In the genomic region with DNA sequence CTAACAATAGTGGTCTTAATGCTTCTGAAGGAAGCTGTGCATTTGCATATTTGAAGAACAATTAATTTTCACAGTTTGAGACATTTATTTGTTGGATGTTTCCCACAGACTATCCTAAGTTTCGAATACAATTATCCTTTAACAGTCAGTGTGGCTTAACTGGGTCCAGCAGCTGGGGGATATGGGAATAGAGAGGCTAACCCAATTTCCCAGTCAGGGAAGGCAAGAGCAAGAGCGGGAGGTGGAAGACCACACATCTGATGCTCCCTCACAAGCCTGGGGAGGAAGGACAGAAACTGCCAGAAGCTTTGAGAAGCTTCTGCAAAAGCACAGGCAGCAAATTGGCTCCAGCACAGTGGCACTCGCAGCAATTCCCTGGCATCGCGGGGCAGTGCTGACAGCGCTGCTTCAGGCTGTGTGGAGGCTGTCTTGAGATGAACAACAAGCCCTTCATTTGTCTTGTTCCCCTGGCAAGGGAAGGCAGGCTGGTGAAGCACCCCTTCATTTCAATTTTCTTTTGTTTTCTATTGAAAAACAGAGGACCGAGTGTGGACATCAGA, we compare ENCODE assay signal across 10 mouse cellular contexts.
DNase-seq lines count a peak whose midpoint lies in the region; ATAC-seq and TF ChIP-seq lines count a peak whose summit lies in the region.
"Had no signal": no experiment of that assay in that cellular context is flagged by ENCODE, and none has a peak within 500 bp of the region (broad histone marks: within the 10 kb centered on the region; RNA-seq: fewer than 3 reads in every experiment).

No protein-coding gene starts in this region.

- TF ChIP-seq EP300 in stomach, postnatal 0 days (optimal IDR thresholded peaks at IDR 0.05), result no peak

- 0 out of 2 replicates have a peak overlapping the region, but pooled peaks have one; percentile 15 for H3K27ac ChIP-seq in forebrain, embryonic 10.5 days
- H3K27ac ChIP-seq in forebrain, embryonic 12.5 days, result no peak overlapping the region
- H3K27ac ChIP-seq in layer of hippocampus, adult 2 months, result no peak overlapping the region
- no peak overlapping the region for H3K27ac ChIP-seq in midbrain, postnatal 0 days (ENCODE audit: low read depth, low read length)
- H3K27ac ChIP-seq in stomach, postnatal 0 days (replicated peaks), result no peak overlapping the region

- H3K9me3 ChIP-seq in forebrain, embryonic 10.5 days, result no peaks in the 10 kb centered on the region
- 0 out of 2 replicates have a peak, but pooled peaks cover 3% of the 10 kb centered on the region for H3K9me3 ChIP-seq in forebrain, embryonic 12.5 days
- H3K9me3 ChIP-seq in midbrain, postnatal 0 days (ENCODE audit: low read length), result no peaks in the 10 kb centered on the region
- H3K9me3 ChIP-seq in stomach, postnatal 0 days (ENCODE audit: control insufficient read depth, low read length), result no peaks in the 10 kb centered on the region

- H3K4me2 ChIP-seq in forebrain, embryonic 12.5 days, result no peak overlapping the region
- H3K4me2 ChIP-seq in midbrain, postnatal 0 days (ENCODE audit: low read depth, low read length, poor library complexity, severe bottlenecking), result no peak overlapping the region
- H3K4me2 ChIP-seq in stomach, postnatal 0 days (replicated peaks; ENCODE audit: low read depth), result no peak overlapping the region
- H3K4me2 ChIP-seq: heart, embryonic 11.5 days had no signal

- peaks cover 5% of the 10 kb centered on the region; the same call in 1 of the 2 replicates for H3K4me1 ChIP-seq in forebrain, embryonic 10.5 days
- 0 out of 2 replicates have a peak, but pooled peaks cover 3% of the 10 kb centered on the region for H3K4me1 ChIP-seq in forebrain, embryonic 12.5 days
- 0 out of 2 replicates have a peak, but pooled peaks cover 5% of the 10 kb centered on the region for H3K4me1 ChIP-seq in midbrain, postnatal 0 days (ENCODE audit: insufficient read depth, low read length)
- H3K4me1 ChIP-seq in stomach, postnatal 0 days (replicated peaks; ENCODE audit: control insufficient read depth, insufficient read depth), result no peaks in the 10 kb centered on the region

- TF ChIP-seq CTCF in layer of hippocampus, adult 2 months (conservative IDR thresholded peaks at IDR 0.05), result no peak
- 0 out of 2 replicates have a peak, but pooled peaks have one; percentile 9 for TF ChIP-seq CTCF in midbrain, postnatal 0 days (IDR thresholded peaks at IDR 0.05)
- TF ChIP-seq CTCF in stomach, postnatal 0 days (IDR thresholded peaks at IDR 0.05; ENCODE audit: low read depth), result no peak

- H3K27me3 ChIP-seq in forebrain, embryonic 10.5 days (ENCODE audit: poor library complexity, severe bottlenecking), result no peaks in the 10 kb centered on the region
- H3K27me3 ChIP-seq in forebrain, embryonic 12.5 days, result no peaks in the 10 kb centered on the region
- no peaks in the 10 kb centered on the region for H3K27me3 ChIP-seq in midbrain, postnatal 0 days (ENCODE audit: insufficient read depth, low read length)
- H3K27me3 ChIP-seq in stomach, postnatal 0 days (ENCODE audit: control insufficient read depth, insufficient read depth, low read length), result no peaks in the 10 kb centered on the region

- H3K9ac ChIP-seq in forebrain, embryonic 12.5 days, result no peak overlapping the region
- no peak overlapping the region for H3K9ac ChIP-seq in midbrain, postnatal 0 days (replicated peaks; ENCODE audit: low read length, poor library complexity, severe bottlenecking)
- H3K9ac ChIP-seq in stomach, postnatal 0 days (ENCODE audit: low read length), result no peak overlapping the region

- DNase-seq in forebrain, embryonic 10.5 days (ENCODE audit: extremely low spot score, low spot score), result no peak
- DNase-seq in cerebellum, postnatal 25 days, result peak; percentile 49 to 66
- peak; percentile 17 to 26 for DNase-seq in layer of hippocampus, adult 2 months (ENCODE audit: low spot score in 2 of 2)
- peak; percentile 76 for DNase-seq in midbrain, postnatal 0 days (ENCODE audit: low spot score)
- no peak for DNase-seq in kidney, postnatal 4 days
- no peak for DNase-seq in stomach, postnatal 0 days (ENCODE audit: low spot score)
- DNase-seq in gastrocnemius, postnatal 4 days (ENCODE audit: low spot score in 2 of 2), result no peak
- DNase-seq: lung, adult 2 months had no signal

- WGBS in forebrain, embryonic 10.5 days, result 69% methylated on average over 7 of the region's 7 CpGs
- 62% methylated on average over 7 of the region's 7 CpGs for WGBS in forebrain, embryonic 12.5 days
- 42% methylated on average over 7 of the region's 7 CpGs for WGBS in midbrain, postnatal 0 days
- WGBS in stomach, postnatal 0 days, result 78% methylated on average over 7 of the region's 7 CpGs

- ATAC-seq in forebrain, embryonic 12.5 days (ENCODE audit: low FRiP score), result no peak; the same call in 1 of the 2 replicates
- ATAC-seq in midbrain, postnatal 0 days (ENCODE audit: low FRiP score), result peak; percentile 80; the same call in 1 of the 2 replicates
- no peak for ATAC-seq in stomach, postnatal 0 days (ENCODE audit: low FRiP score, low TSS enrichment)

- H3K36me3 ChIP-seq in forebrain, embryonic 10.5 days (replicated peaks), result no peaks in the 10 kb centered on the region
- no peaks in the 10 kb centered on the region for H3K36me3 ChIP-seq in forebrain, embryonic 12.5 days (replicated peaks)
- H3K36me3 ChIP-seq in midbrain, postnatal 0 days (ENCODE audit: insufficient read depth, low read length), result no peaks in the 10 kb centered on the region
- no peaks in the 10 kb centered on the region for H3K36me3 ChIP-seq in stomach, postnatal 0 days (ENCODE audit: control insufficient read depth, insufficient read depth, low read length)

- H3K4me3 ChIP-seq in forebrain, embryonic 10.5 days, result no peak overlapping the region
- no peak overlapping the region for H3K4me3 ChIP-seq in forebrain, embryonic 12.5 days (replicated peaks)
- no peak overlapping the region for H3K4me3 ChIP-seq in layer of hippocampus, adult 2 months
- H3K4me3 ChIP-seq in midbrain, postnatal 0 days (ENCODE audit: low read depth, low read length), result no peak overlapping the region
- H3K4me3 ChIP-seq in stomach, postnatal 0 days (ENCODE audit: low read depth, low read length), result no peak overlapping the region

Comparison
In these comparisons a context has a peak if more than half of its experiments do, and no peak if none do; other contexts are left out.
1. DNase-seq: peak in cerebellum, postnatal 25 days (2 of 2), layer of hippocampus, adult 2 months (2 of 2) and midbrain, postnatal 0 days (single experiment); none in forebrain, embryonic 10.5 days (single experiment), kidney, postnatal 4 days (0 of 2), stomach, postnatal 0 days (single experiment) and gastrocnemius, postnatal 4 days (0 of 2).